Mouse (Mus musculus) limb, embryonic 11.5 days (tissue): ENCODE measurements around the gene Rras. TPM values are rescaled to one million over a fixed set of nuclear protein-coding genes. Genes with fewer than 3 reads are reported as not detected.

Source experiments
- ATAC-seq: fragments of 200-750 bp; cut with Nextera tagmentation; 2 replicates; pipeline ENCODE4 v1.8.0; 2017; ENCODE audit warnings: low read depth; ENCODE audit not compliant: insufficient number of reproducible peaks, low FRiP score, low TSS enrichment
- DNase-seq: peaks from one replicate; pipeline ENCODE4 v3.0.0-alpha.2; 2015; ENCODE audit warnings: low spot score
- H3K27ac ChIP-seq: fragments of 300-500 bp; sonication (generic); replicated peaks from 2 replicates; pipeline ENCODE4 v1.5.1; 2014; ENCODE audit warnings: low read depth, mild to moderate bottlenecking, low read length
- H3K27me3 ChIP-seq: fragments of 300-500 bp; sonication (generic); 2 replicates; pipeline ENCODE4 v1.6.1; 2014; ENCODE audit warnings: mild to moderate bottlenecking, low read length, mixed read lengths; ENCODE audit not compliant: control insufficient read depth, insufficient read depth
- H3K36me3 ChIP-seq: fragments of 300-500 bp; sonication (generic); 2 replicates; pipeline ENCODE4 v1.6.1; 2014; ENCODE audit warnings: mild to moderate bottlenecking, low read length, moderate library complexity, mixed read lengths; ENCODE audit not compliant: control insufficient read depth, insufficient read depth
- H3K4me1 ChIP-seq: fragments of 300-500 bp; sonication (generic); 2 replicates; pipeline ENCODE4 v1.6.1; 2014; ENCODE audit warnings: low read length, mixed read lengths; ENCODE audit not compliant: control insufficient read depth, insufficient read depth
- H3K4me2 ChIP-seq: fragments of 300-500 bp; sonication (generic); 2 replicates; pipeline ENCODE4 v1.6.1; 2014; ENCODE audit warnings: low read depth, mild to moderate bottlenecking, moderate library complexity; ENCODE audit not compliant: severe bottlenecking
- H3K4me3 ChIP-seq: fragments of 300-500 bp; sonication (generic); 2 replicates; pipeline ENCODE4 v1.5.1; 2014; ENCODE audit warnings: low read depth, low read length
- H3K9ac ChIP-seq: fragments of 300-500 bp; sonication (generic); 2 replicates; pipeline ENCODE4 v1.6.1; 2014; ENCODE audit warnings: mild to moderate bottlenecking, low read length
- H3K9me3 ChIP-seq: fragments of 300-500 bp; sonication (generic); 2 replicates; pipeline ENCODE4 v1.6.1; 2016; ENCODE audit warnings: low read length; ENCODE audit not compliant: control insufficient read depth
- WGBS: fragments of 180-500 bp; shearing (Covaris S2); extraction: QIAGEN DNeasy Blood & Tissue Kit; methylation state at CpG from one replicate; pipeline ENCODE4 v1.1.7; 2014; 5-methylcytosine and 5-hydroxymethylcytosine counted together
- polyA plus RNA-seq: library from polyadenylated mRNA; unstranded; fragments of >200 nt; fragmentation: Nextera tagmentation; extraction: Ambion mirVana; gene quantifications from 2 replicates; pipeline ENCODE4 v1.2.1, GENCODE M21; 2014

The Rras gene
- polyA plus RNA-seq, 1 experiment from 2014 or later = 20.8 TPM

- H3K27ac ChIP-seq = no peak overlapping the region
- no peaks in the 10 kb centered on the region for H3K4me1 ChIP-seq
- no peak for DNase-seq
- peaks cover 67% of the 10 kb centered on the region for H3K36me3 ChIP-seq
- no peaks in the 10 kb centered on the region for H3K9me3 ChIP-seq
- no peak overlapping the region for H3K4me3 ChIP-seq
- H3K27me3 ChIP-seq = no peaks in the 10 kb centered on the region
- ATAC-seq = no peak
- no peak overlapping the region for H3K4me2 ChIP-seq
- WGBS = 92% methylated on average over 11 of the region's 11 CpGs
- no peak overlapping the region for H3K9ac ChIP-seq
Measured at GRCm38 (mm10) chr7:45036702-45037101, 18.9 kb downstream of the Rras start.

GRCm38 (mm10) chr7:45037720-45038361 lies 20.1 kb downstream of the Rras start:
- H3K27ac ChIP-seq = no peak overlapping the region
- H3K27me3 ChIP-seq = no peaks in the 10 kb centered on the region
- H3K4me3 ChIP-seq = no peak overlapping the region
- no peaks in the 10 kb centered on the region for H3K9me3 ChIP-seq
- H3K9ac ChIP-seq = no peak overlapping the region
- no peaks in the 10 kb centered on the region for H3K4me1 ChIP-seq
- peak; percentile 67 for DNase-seq
- H3K4me2 ChIP-seq = no peak overlapping the region
- peaks cover 67% of the 10 kb centered on the region for H3K36me3 ChIP-seq
- ATAC-seq = no peak
- WGBS = 75% methylated on average over 7 of the region's 7 CpGs

- Histone ChIP-seq H3K4me3 (no peak overlapping the region), H3K9me3 (no peaks in the 10 kb centered on the region), H3K4me1 (no peaks in the 10 kb centered on the region), H3K27me3 (no peaks in the 10 kb centered on the region), H3K36me3 (peaks cover 69% of the 10 kb centered on the region), H3K27ac (no peak overlapping the region), H3K9ac (no peak overlapping the region), H3K4me2 (no peak overlapping the region)
- no peak for ATAC-seq
- DNase-seq = no peak
- 95% methylated on average over 9 of the region's 9 CpGs for WGBS
Measured at GRCm38 (mm10) chr7:45038411-45038810, 20.6 kb downstream of the Rras start.

- Histone ChIP-seq H3K4me2 (no peak overlapping the region), H3K4me1 (no peaks in the 10 kb centered on the region), H3K9me3 (no peaks in the 10 kb centered on the region), H3K4me3 (no peak overlapping the region), H3K9ac (no peak overlapping the region), H3K27ac (no peak overlapping the region), H3K27me3 (no peaks in the 10 kb centered on the region), H3K36me3 (peaks cover 61% of the 10 kb centered on the region)
- DNase-seq = no peak
- 93% methylated on average over 9 of the region's 9 CpGs for WGBS
- ATAC-seq = no peak
Measured at GRCm38 (mm10) chr7:45040851-45041250, 23.1 kb downstream of the Rras start.

- H3K36me3 ChIP-seq = peaks cover 72% of the 10 kb centered on the region
- DNase-seq = no peak
Measured at GRCm38 (mm10) chr7:45043307-45043706, 25.5 kb downstream of the Rras start.

GRCm38 (mm10) chr7:45045741-45046140 lies 28.0 kb downstream of the Rras start:
- Histone ChIP-seq H3K27ac (no peak overlapping the region), H3K4me2 (no peak overlapping the region), H3K9ac (no peak overlapping the region), H3K4me1 (peaks cover 2% of the 10 kb centered on the region; the same call in 1 of the 2 replicates), H3K36me3 (peaks cover 73% of the 10 kb centered on the region), H3K9me3 (no peaks in the 10 kb centered on the region), H3K27me3 (no peaks in the 10 kb centered on the region), H3K4me3 (no peak overlapping the region)
- DNase-seq (no peak), ATAC-seq (no peak)
- WGBS = 95% methylated on average over 22 of the region's 22 CpGs

More at GRCm38 (mm10) chr7:45043307-45043706, 25.5 kb downstream of the Rras start:
- H3K4me2 ChIP-seq = no peak overlapping the region
- WGBS = 92% methylated on average over 14 of the region's 14 CpGs
- H3K9me3 ChIP-seq = no peaks in the 10 kb centered on the region
- H3K4me1 ChIP-seq = 0 out of 2 replicates have a peak, but pooled peaks cover 2% of the 10 kb centered on the region
- no peaks in the 10 kb centered on the region for H3K27me3 ChIP-seq
- H3K4me3 ChIP-seq = no peak overlapping the region
- no peak overlapping the region for H3K9ac ChIP-seq
- ATAC-seq = no peak
- H3K27ac ChIP-seq = no peak overlapping the region

GRCm38 (mm10) chr7:45046853-45047350 lies 29.1 kb downstream of the Rras start:
- Histone ChIP-seq H3K27me3 (no peaks in the 10 kb centered on the region), H3K36me3 (peaks cover 66% of the 10 kb centered on the region), H3K4me1 (peaks cover 9% of the 10 kb centered on the region), H3K4me3 (no peak overlapping the region), H3K9ac (no peak overlapping the region), H3K4me2 (no peak overlapping the region), H3K27ac (no peak overlapping the region), H3K9me3 (no peaks in the 10 kb centered on the region)
- no peak for ATAC-seq
- DNase-seq = no peak
- WGBS = 97% methylated on average over 26 of the region's 26 CpGs

- H3K27me3 ChIP-seq = no peaks in the 10 kb centered on the region
- no peak overlapping the region for H3K27ac ChIP-seq
- peaks cover 66% of the 10 kb centered on the region for H3K36me3 ChIP-seq
- no peak overlapping the region for H3K4me2 ChIP-seq
- ATAC-seq (no peak), DNase-seq (no peak)
- no peak overlapping the region for H3K9ac ChIP-seq
- WGBS = 96% methylated on average over 14 of the region's 14 CpGs
- H3K9me3 ChIP-seq = no peaks in the 10 kb centered on the region
- H3K4me3 ChIP-seq = no peak overlapping the region
- peaks cover 9% of the 10 kb centered on the region for H3K4me1 ChIP-seq
Measured at GRCm38 (mm10) chr7:45047491-45047890, 29.7 kb downstream of the Rras start.
